Mouse (Mus musculus): Measurements from ENCODE around the gene Grpel1.

Gene Grpel1

DNA sequence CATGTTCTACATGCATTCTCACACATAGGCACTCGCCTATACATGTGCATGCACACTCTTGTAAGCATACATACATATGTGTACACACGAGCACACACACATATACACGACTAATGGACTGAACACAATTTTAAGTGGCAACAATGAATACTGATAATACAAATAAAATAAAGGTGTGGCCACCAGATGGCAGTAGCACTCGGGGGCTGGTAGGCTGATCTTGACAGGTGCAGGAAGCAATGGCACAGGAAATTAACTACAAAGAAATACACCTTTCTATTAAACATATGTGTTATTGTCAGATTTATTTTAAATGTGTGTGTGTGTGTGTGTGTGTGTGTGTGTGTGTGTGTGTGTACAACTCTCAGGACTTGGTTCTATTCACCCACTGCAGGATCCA, 5.9 kb upstream of the Grpel1 start:
- ATAC-seq (ENCODE audit: insufficient number of reproducible peaks, low FRiP score, low TSS enrichment) = no peak

DNA sequence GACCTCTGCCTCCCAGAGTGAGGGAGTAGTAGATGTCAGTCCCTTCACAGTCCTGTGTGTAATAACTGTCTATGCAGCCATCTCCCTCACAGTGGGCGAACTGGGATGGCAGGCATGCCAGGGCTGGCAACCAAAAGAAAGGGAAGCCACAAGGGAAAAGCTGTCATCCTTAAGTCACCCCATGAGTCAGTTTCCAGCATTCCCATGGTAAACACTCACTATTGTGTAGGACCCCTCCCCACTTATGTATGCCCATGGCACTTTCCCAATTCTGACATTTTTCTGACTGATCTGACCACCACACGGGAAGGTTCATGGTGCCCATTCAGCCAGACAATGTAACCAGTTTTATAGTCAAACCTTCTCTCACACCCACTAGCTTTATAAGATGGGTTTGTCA, 4.1 kb upstream of the Grpel1 start:
- no peak for ATAC-seq (ENCODE audit: insufficient number of reproducible peaks, low FRiP score, low TSS enrichment)

DNA sequence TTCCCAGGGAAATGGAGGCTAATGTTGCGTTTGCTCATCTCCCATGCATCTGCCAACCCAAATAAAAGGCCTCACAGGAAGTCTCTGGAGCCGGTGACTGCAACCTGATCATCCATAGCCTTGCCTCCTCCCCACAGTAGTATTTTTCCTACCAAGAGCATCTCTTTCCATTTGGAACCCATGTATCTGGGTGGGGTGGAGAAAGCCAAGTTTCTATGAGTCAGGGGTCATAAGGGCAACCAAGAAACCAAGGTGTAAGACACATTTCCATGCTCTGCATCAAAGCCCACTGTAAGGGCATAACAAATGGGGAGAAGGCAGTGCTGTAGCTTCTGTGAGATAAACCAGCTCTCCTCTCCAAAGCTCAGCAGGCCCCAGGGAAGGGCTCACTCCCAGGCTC, 3.6 kb upstream of the Grpel1 start:
- ATAC-seq (ENCODE audit: insufficient number of reproducible peaks, low FRiP score, low TSS enrichment) = no peak

- ATAC-seq (ENCODE audit: insufficient number of reproducible peaks, low FRiP score, low TSS enrichment) = no peak
These were observed 2.0 kb upstream of the Grpel1 start for GRCm38 (mm10) chr5:36462810-36463209.

GRCm38 (mm10) chr5:36463391-36463790, 1.4 kb upstream of the Grpel1 start:
- no peak for ATAC-seq (ENCODE audit: insufficient number of reproducible peaks, low FRiP score, low TSS enrichment)

GRCm38 (mm10) chr5:36465889-36466288, 1.1 kb downstream of the Grpel1 start:
- no peak for ATAC-seq (ENCODE audit: insufficient number of reproducible peaks, low FRiP score, low TSS enrichment)

DNA sequence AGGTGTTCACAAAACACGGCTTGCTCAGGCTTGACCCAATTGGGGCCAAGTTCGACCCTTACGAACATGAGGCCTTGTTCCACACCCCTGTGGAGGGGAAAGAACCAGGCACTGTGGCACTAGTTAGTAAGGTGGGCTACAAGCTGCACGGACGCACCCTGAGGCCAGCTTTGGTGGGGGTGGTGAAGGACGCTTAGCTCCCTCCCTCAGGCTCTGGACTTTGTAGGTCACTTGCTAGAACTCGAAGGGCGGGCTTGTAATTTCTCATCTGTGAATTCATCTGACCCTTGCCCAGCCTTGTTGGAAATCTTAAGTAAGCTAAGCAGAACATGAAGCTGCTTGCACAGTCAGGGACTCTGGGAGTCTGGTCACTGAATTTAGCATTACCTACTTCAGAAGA, 6.4 kb downstream of the Grpel1 start:
- ATAC-seq (ENCODE audit: insufficient number of reproducible peaks, low FRiP score, low TSS enrichment) = no peak

GRCm38 (mm10) chr5:36472876-36473655, 8.3 kb downstream of the Grpel1 start:
- ATAC-seq (ENCODE audit: insufficient number of reproducible peaks, low FRiP score, low TSS enrichment) = no peak

DNA sequence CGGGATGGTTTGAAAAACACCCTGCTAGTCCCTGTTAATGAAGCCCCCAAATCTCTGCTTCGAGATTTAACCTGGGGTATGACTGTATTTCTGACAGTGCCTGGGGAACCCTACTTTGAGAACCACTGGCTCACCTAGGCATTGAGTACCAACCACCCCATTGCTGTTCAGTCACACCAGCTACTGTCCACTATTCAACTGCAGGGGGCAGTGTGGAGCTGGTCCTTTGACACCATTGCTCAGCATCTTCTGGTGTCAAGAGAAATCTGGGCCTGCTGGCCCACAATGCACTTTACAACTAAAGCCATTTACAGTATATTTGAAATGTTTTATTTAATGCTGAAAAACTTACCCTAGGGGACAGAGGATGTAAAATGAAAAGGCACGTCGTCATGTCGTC, 9.5 kb downstream of the Grpel1 start:
- ATAC-seq (ENCODE audit: insufficient number of reproducible peaks, low FRiP score, low TSS enrichment) = no peak

DNA sequence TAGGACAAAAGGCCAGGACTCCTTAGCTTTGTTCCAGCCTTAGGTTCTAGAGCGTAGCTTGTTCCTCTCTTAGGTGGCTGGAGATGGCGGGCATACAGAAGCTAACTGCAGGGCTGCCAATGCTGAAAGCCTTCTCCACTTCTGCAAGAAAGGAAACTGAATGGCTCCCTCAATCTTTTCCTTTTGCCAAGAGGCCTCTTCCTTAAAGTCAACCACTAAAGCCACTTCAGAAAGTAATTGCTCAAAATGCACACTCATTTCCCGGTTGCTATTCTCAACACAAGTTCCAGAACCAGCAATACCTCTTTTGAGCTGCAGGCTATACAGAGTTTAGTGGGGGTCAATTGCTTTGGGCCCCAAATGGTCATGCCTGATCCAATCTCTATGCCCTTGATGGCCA, 12.7 kb downstream of the Grpel1 start:
- ATAC-seq (ENCODE audit: insufficient number of reproducible peaks, low FRiP score, low TSS enrichment) = no peak

DNA sequence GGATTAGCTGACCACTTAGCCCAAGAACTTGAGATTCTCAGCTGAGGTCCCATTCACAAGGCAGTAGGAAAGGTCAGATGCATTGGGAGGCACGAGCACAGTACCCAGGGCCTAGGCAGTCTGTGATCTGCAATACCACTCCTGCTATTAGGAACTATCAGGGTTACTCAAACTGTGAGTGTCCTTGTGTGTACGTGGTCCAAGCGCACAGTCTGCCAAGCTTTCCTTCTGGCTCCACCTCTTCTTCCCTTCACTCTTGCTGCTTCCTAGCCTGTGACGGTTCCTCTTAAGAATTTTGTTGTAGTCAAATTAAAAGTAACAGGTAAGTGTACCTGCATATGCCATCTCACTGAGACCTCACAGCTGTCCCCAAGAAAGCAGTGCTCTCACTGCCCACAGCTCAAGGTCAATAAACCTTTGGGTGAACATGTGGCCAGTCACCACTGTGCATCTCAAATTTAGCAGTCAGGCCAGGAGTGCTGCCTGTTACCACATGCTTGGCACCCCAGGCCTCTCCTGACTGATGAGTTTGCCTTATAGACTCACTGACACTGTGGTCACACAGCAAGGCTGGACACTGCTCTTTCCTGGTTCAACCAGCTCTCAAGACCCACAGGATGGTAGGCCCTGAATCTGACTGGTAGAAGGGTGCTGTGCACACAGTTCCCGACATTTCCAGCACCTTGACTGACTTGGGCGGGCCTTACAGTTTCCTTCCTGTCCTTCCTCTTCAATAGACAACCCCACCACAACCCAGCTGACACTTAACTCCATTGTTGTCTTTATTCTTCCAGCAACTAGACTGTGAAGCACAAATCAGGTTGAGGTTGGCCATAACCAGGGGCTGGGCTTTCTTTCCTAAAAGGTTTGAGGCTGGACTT, 14.0 kb downstream of the Grpel1 start:
- no peak for ATAC-seq (ENCODE audit: insufficient number of reproducible peaks, low FRiP score, low TSS enrichment)

DNA sequence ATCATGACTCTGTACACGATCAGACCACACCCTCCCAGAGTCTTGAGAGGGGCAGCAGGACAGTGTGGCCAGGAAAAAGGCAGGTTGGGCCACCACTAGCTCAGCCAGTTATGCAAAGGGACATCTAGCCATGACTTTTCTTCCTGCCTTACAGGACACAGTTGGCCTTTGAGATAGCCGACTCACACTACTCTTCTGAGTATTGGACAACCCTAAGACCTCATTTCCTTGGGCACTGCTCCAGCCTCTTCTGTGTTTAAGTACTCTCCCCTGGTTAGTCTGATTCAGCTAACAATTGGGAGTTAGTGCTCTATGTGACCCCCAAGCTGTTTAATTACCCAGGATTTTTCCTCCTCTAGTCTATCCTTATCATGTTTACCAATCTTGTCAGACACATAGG, 14.9 kb downstream of the Grpel1 start:
- ATAC-seq (ENCODE audit: insufficient number of reproducible peaks, low FRiP score, low TSS enrichment) = no peak

- ATAC-seq (ENCODE audit: insufficient number of reproducible peaks, low FRiP score, low TSS enrichment) = no peak
These were observed 15.6 kb downstream of the Grpel1 start for GRCm38 (mm10) chr5:36480398-36480797.

DNA sequence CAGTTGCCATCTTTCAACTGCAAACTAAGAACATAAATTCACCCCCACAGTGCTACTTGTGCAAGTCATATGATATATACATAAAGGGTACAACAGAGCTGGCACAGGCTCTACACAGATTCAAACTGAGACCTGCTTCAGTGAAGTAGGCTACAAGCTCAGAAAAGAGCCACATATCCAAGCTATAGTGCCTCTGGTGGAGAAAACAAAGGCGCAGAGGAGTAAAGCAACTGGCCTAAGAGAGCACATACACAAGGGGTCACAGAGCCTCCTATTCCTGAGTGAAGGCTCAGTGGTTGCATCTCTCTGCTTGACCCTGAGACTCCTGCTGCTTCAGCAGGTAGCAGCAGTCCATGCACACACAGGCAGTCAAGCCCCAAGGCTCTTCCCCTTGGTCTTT, 16.3 kb downstream of the Grpel1 start:
- ATAC-seq (ENCODE audit: insufficient number of reproducible peaks, low FRiP score, low TSS enrichment) = no peak

DNA sequence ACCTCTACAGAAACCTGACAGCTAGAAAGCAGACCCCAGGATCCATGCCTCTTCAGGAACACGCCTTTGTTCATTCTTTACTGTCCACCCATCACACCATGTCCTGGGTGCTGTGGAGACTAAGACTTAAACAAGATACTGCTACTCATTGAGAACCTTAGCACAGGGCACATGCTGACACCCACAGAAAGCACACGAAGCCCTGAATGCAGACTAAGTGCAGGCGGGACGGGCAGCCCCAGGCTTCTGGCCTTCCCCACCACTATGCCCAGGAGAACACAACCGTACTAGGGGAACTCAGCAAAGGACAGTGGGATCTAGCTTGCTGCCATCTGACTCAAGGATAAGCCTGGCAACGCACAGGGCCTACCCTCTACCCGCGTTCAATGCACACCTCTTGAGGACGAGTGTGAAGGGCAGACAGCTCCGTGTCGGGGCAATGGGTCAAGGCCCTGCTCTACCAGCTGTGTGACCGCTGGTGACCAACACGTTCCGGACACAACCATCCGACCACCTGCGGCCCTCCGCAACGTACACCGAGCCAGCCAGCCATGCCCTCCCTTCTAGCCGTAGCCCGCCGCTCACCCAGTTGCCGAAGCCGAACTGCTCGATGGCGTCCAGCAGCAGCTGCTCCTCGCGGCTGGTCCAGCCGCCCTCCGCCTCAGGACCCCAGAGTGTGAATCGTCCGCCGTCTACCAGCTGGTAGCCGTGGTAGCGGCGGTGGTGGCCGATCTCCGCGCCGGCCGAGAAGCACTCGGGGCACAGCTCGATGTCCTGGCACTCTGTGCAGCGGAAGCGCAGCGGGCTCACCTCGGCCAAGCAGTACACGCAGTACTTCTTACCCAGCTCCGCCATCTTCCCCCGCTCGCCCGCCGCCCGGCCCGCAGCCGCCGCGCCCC, 18.7 kb downstream of the Grpel1 start:
- ATAC-seq (ENCODE audit: insufficient number of reproducible peaks, low FRiP score, low TSS enrichment) = peak; percentile 26; the same call in 1 of the 2 replicates

DNA sequence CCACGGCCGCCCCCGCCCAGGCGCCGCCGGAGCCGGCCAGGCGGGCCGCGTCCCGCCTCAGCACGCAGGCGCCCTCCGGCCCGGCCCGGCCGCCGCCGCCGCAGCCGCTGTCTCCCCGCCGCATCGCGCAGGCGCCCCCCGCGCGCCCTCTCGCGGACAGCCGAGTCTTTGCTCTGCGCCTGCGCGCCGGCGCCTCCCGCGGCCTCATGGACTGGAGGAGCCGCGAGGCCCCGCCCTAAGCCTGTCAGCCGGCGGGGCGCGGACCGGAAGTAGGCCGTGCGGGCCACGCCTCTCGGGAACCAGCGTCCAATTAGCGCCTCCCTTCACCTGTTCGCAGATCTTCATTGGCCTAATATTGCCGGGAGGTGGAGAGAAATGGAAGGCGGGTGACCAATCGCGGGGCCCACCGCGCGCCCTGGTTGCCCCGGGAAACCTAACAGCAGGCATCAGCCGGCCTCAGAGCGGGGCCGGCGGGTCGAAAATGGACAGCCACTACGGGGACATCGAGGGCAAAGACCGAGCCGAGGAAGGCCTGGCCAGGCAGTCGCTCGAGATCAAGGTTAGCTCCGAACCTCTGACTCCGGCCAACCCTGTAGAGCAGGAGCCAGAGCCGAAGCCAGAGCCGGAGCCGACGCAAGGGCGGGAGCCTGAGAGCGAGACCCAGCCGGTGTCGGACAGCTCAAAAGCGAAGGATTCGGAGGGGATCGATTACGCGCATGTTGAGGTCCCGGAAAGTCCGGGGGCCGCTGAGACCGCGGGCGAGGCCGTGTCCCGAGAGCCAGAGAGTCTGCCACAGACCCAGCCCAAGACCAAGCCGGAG, 19.6 kb downstream of the Grpel1 start, which contains the start of the genes Tada2b and Ccdc96:
Gene Tada2b, minus strand, starts transcription at position 115 of the 820 bp plus-strand sequence.
Gene Ccdc96, plus strand, starts transcription at position 418 of the 820 bp plus-strand sequence.
- ATAC-seq (ENCODE audit: insufficient number of reproducible peaks, low FRiP score, low TSS enrichment) = peak; percentile 93

- no peak for ATAC-seq (ENCODE audit: insufficient number of reproducible peaks, low FRiP score, low TSS enrichment)
These were observed 20.5 kb downstream of the Grpel1 start for GRCm38 (mm10) chr5:36485306-36485705.

DNA sequence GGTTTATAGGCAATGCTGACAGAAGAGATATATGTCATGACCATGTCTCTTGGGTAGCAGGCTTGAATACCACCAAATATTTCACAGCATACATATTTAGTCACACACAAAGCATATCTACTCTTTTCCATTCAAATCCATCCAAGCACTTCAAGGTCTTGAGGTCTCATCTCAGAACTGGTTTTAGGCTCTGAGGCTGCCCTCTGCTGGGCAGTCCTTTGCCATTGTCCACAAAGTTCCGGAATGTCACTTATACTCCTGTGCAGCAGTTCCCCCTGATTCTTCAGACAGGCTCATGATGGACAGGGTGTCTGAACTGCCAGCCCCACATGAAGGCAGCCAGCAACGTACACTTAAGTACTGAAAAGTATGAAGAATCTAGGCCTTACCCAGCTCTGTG, 24.4 kb downstream of the Grpel1 start:
- ATAC-seq (ENCODE audit: insufficient number of reproducible peaks, low FRiP score, low TSS enrichment) = no peak

GRCm38 (mm10) chr5:36493919-36494318, 29.1 kb downstream of the Grpel1 start:
- ATAC-seq (ENCODE audit: insufficient number of reproducible peaks, low FRiP score, low TSS enrichment) = no peak

GRCm38 (mm10) chr5:36494709-36495108, 29.9 kb downstream of the Grpel1 start:
- no peak for ATAC-seq (ENCODE audit: insufficient number of reproducible peaks, low FRiP score, low TSS enrichment)
